Mouse (Mus musculus): ENCODE data around the gene Utp6. TPM values are rescaled to one million over a fixed set of nuclear protein-coding genes. Genes with fewer than 3 reads are reported as not detected.

The Utp6 gene
- total and polyA plus RNA-seq, 2 experiments from 2014 or later, result 21.0 to 24.7 TPM

DNA sequence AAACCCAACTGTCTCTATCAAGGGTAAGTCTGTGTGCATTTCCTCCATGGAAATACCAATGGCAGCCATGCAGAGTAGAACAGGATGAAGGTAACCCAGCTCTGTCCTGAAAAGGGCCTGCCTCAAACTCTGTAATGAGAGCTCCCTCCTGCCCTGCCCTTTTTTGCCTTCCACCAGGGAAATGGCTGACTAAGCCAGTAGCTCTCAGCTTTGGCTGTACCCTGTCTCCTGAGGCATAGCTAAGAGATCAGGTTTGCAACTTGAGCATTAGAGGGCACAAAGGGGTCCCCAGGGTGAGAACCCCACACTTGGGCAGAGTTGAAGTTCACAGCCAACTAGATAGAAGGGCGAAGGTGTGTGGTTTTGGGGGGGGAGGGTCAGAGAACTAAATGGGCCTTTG, 75.2 kb downstream of the Utp6 start:
- no peak for DNase-seq (ENCODE audit: low spot score)
- H3K9ac ChIP-seq (replicated peaks; ENCODE audit: low read length, poor library complexity, severe bottlenecking), result no peak overlapping the region
- H3K4me2 ChIP-seq (ENCODE audit: low read depth, low read length, poor library complexity, severe bottlenecking), result no peak overlapping the region
- no peak overlapping the region for H3K27ac ChIP-seq (ENCODE audit: low read depth, low read length)
- H3K4me3 ChIP-seq (ENCODE audit: low read depth, low read length), result no peak overlapping the region
- no peaks in the 10 kb centered on the region for H3K27me3 ChIP-seq (ENCODE audit: insufficient read depth, low read length)
- H3K4me1 ChIP-seq (ENCODE audit: insufficient read depth, low read length), result no peaks in the 10 kb centered on the region
- ATAC-seq (ENCODE audit: low FRiP score), result no peak
- H3K9me3 ChIP-seq (ENCODE audit: low read length), result no peaks in the 10 kb centered on the region
- WGBS, result 96% methylated on average over 1 of the region's 1 CpGs
- H3K36me3 ChIP-seq (ENCODE audit: insufficient read depth, low read length), result no peaks in the 10 kb centered on the region
- TF ChIP-seq CTCF (IDR thresholded peaks at IDR 0.05), result no peak

DNA sequence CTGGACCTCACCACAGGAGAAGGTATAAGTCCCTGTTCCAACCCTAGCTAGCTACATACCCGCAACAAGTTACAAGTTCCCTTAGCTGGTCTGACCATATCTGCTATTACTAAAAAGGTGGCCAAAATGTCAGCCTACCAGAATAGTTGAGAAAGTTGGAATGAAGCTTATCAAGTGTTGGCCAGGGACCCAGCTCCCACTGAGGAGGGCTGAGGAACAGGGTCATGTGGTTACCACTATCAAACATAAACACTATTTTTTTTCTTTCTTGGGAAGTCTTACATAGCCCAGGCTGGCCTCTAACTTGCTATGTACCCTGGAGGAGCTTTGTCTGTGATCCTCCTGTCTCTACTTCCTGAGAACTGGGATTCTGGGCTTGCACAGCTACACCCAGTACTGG, 75.8 kb downstream of the Utp6 start:
- Histone ChIP-seq H3K9me3 (ENCODE audit: low read length) (no peaks in the 10 kb centered on the region), H3K27ac (ENCODE audit: low read depth, low read length) (no peak overlapping the region), H3K9ac (replicated peaks; ENCODE audit: low read length, poor library complexity, severe bottlenecking) (no peak overlapping the region), H3K4me2 (ENCODE audit: low read depth, low read length, poor library complexity, severe bottlenecking) (no peak overlapping the region), H3K36me3 (ENCODE audit: insufficient read depth, low read length) (no peaks in the 10 kb centered on the region), H3K4me1 (ENCODE audit: insufficient read depth, low read length) (no peaks in the 10 kb centered on the region), H3K27me3 (ENCODE audit: insufficient read depth, low read length) (no peaks in the 10 kb centered on the region), H3K4me3 (ENCODE audit: low read depth, low read length) (no peak overlapping the region)
- DNase-seq (ENCODE audit: low spot score), result no peak
- WGBS, result 100% methylated on average over 1 of the region's 1 CpGs
- TF ChIP-seq CTCF (IDR thresholded peaks at IDR 0.05), result no peak
- no peak for ATAC-seq (ENCODE audit: low FRiP score)

DNA sequence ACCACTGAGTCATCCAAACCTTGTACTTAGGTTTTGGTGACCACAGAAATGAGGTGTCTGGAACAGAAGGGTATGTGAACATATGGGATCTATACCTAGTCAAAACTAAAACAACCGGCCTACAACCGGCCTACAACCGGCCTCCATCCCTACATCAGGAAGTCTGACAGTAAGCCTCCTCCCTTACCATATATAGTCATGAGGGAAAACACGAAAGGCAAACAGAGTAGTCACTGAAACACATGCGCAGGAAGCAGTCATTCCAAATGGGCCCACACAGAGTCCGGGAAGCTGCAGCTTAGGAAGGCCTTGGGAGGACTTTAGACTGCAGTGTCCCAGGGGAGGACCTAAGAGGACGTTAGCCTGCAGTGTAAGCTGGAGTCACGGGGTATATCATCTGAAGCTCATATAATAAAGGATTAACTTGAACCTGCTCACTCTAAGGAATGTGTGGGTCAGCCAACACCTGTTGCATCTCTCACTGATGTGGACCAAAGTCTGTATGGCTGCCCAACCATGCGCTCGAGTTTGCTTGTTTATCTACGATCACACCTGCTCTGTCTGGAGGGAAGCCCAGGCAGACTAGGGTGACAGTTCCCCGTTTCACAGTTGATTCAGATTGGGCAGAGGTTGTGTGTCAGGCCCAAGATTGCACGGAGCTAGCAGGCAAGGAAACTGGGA, 76.3 kb downstream of the Utp6 start:
- Histone ChIP-seq H3K4me1 (ENCODE audit: insufficient read depth, low read length) (no peaks in the 10 kb centered on the region), H3K4me3 (ENCODE audit: low read depth, low read length) (no peak overlapping the region), H3K4me2 (ENCODE audit: low read depth, low read length, poor library complexity, severe bottlenecking) (no peak overlapping the region), H3K27me3 (ENCODE audit: insufficient read depth, low read length) (no peaks in the 10 kb centered on the region), H3K27ac (ENCODE audit: low read depth, low read length) (no peak overlapping the region), H3K9ac (replicated peaks; ENCODE audit: low read length, poor library complexity, severe bottlenecking) (no peak overlapping the region), H3K36me3 (ENCODE audit: insufficient read depth, low read length) (no peaks in the 10 kb centered on the region), H3K9me3 (ENCODE audit: low read length) (no peaks in the 10 kb centered on the region)
- TF ChIP-seq CTCF (IDR thresholded peaks at IDR 0.05), result no peak
- no peak for DNase-seq (ENCODE audit: low spot score)
- 86% methylated on average over 13 of the region's 13 CpGs for whole genome bisulfite sequencing
- ATAC-seq (ENCODE audit: low FRiP score), result no peak

DNA sequence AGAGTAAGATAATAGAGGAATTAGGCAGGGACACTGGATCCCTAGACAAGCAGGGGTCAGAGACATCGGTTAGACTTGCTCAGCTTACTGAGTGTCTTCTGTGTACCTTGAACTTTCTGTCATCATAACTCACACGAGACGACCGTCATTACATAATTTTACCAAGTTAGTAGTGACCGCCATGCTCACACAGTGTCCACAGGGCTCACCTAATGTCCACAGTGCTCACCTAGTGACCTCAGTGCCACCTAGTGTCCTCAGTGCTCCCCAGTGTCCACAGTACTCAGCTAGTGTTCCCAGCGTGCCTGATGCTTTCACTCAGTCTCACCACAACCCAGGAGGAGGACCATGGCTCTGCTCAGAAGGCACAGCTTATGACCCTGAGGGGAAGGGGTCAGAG, 77.4 kb downstream of the Utp6 start:
- WGBS, result 92% methylated on average over 6 of the region's 6 CpGs
- Histone ChIP-seq H3K9me3 (ENCODE audit: low read length) (no peaks in the 10 kb centered on the region), H3K27ac (ENCODE audit: low read depth, low read length) (no peak overlapping the region), H3K4me2 (ENCODE audit: low read depth, low read length, poor library complexity, severe bottlenecking) (no peak overlapping the region), H3K27me3 (ENCODE audit: insufficient read depth, low read length) (no peaks in the 10 kb centered on the region), H3K36me3 (ENCODE audit: insufficient read depth, low read length) (no peaks in the 10 kb centered on the region), H3K4me3 (ENCODE audit: low read depth, low read length) (no peak overlapping the region), H3K4me1 (ENCODE audit: insufficient read depth, low read length) (no peaks in the 10 kb centered on the region), H3K9ac (replicated peaks; ENCODE audit: low read length, poor library complexity, severe bottlenecking) (no peak overlapping the region)
- TF ChIP-seq CTCF (IDR thresholded peaks at IDR 0.05), result no peak
- DNase-seq (ENCODE audit: low spot score) (no peak), ATAC-seq (ENCODE audit: low FRiP score) (no peak)

Other genes with a start within 250 kb of the Utp6 start
- 18.7 and 22.3 TPM in 2 replicates for gene Suz12, start 30.7 kb upstream of the Utp6 start, total RNA-seq (2014; rRNA removed)
- gene Suz12, start 30.7 kb upstream of the Utp6 start, polyA plus RNA-seq (2015; fragmentation: Nextera tagmentation; extraction: Ambion mirVana), result 6.4 and 9.2 TPM in 2 replicates
- gene Crlf3, start 118.6 kb upstream of the Utp6 start, total RNA-seq (2014; rRNA removed), result 9.7 and 10.0 TPM in 2 replicates
- 8.7 and 9.7 TPM in 2 replicates for gene Crlf3, start 118.6 kb upstream of the Utp6 start, polyA plus RNA-seq (2015; fragmentation: Nextera tagmentation; extraction: Ambion mirVana)
- 5.6 and 8.0 TPM in 2 replicates for gene Atad5, start 127.0 kb upstream of the Utp6 start, total RNA-seq (2014; rRNA removed)
- 3.1 and 3.3 TPM in 2 replicates for gene Atad5, start 127.0 kb upstream of the Utp6 start, polyA plus RNA-seq (2015; fragmentation: Nextera tagmentation; extraction: Ambion mirVana)
- gene Tefm, start 179.8 kb upstream of the Utp6 start, total RNA-seq (2014; rRNA removed), result 9.5 and 14.3 TPM in 2 replicates
- 18.5 and 20.1 TPM in 2 replicates for gene Tefm, start 179.8 kb upstream of the Utp6 start, polyA plus RNA-seq (2015; fragmentation: Nextera tagmentation; extraction: Ambion mirVana)
- gene Adap2, start 191.7 kb upstream of the Utp6 start, total RNA-seq (2014; rRNA removed), result 5.7 and 11.2 TPM in 2 replicates
- 4.0 and 4.2 TPM in 2 replicates for gene Adap2, start 191.7 kb upstream of the Utp6 start, polyA plus RNA-seq (2015; fragmentation: Nextera tagmentation; extraction: Ambion mirVana)
- gene Rnf135, start 221.5 kb upstream of the Utp6 start, total RNA-seq (2014; rRNA removed), result 3.0 and 3.7 TPM in 2 replicates
- 3.3 and 4.2 TPM in 2 replicates for gene Rnf135, start 221.5 kb upstream of the Utp6 start, polyA plus RNA-seq (2015; fragmentation: Nextera tagmentation; extraction: Ambion mirVana)
- gene Rhot1, start 246.6 kb upstream of the Utp6 start, total RNA-seq (2014; rRNA removed), result 69.5 and 74.9 TPM in 2 replicates
- 55.1 and 56.1 TPM in 2 replicates for gene Rhot1, start 246.6 kb upstream of the Utp6 start, polyA plus RNA-seq (2015; fragmentation: Nextera tagmentation; extraction: Ambion mirVana)